Mouse (Mus musculus) megakaryocyte-erythroid progenitor cell, adult 5-6 weeks (primary cell): Measurements from ENCODE around the gene Gipc1. TPM values are rescaled to one million over a fixed set of nuclear protein-coding genes. Genes with fewer than 3 reads are reported as not detected.

Experiments used
- ATAC-seq: replicated peaks from 2 replicates; pipeline ENCODE4 v1.8.0; 2016; ENCODE audit warnings: mild to moderate bottlenecking, inconsistent platforms; ENCODE audit not compliant: severe bottlenecking, poor library complexity, low FRiP score, low TSS enrichment
- total RNA-seq, 2 experiments: library from RNA; stranded (forward) in 1 of 2; stranded (reverse) in 1 of 2; fragments of 200-1000, 215-1000 nt in 1 of 2; fragments of >200 nt in 1 of 2; fragmentation: Nextera tagmentation in 1 of 2; gene quantifications; 2 replicates each; pipeline ENCODE4 v1.2.3; 2014 to 2017

Gipc1 gene
- total RNA-seq, 2 experiments from 2014 or later, result 6.9 to 15.6 TPM

GRCm38 (mm10) chr8:83639649-83640048 is 12.8 kb upstream of the Gipc1 start:
- no peak for ATAC-seq

GRCm38 (mm10) chr8:83647511-83647910 is 5.0 kb upstream of the Gipc1 start:
- no peak for ATAC-seq

- ATAC-seq, result no peak
These were observed 4.4 kb upstream of the Gipc1 start for GRCm38 (mm10) chr8:83648031-83648430.

- ATAC-seq, result no peak
These were observed 2.8 kb upstream of the Gipc1 start for GRCm38 (mm10) chr8:83649699-83650098.

- no peak for ATAC-seq
These were observed 526 bp downstream of the Gipc1 start for GRCm38 (mm10) chr8:83652744-83653661.

GRCm38 (mm10) chr8:83653662-83654017 is 1.2 kb downstream of the Gipc1 start:
- no peak for ATAC-seq

- ATAC-seq, result no peak
These were observed 2.2 kb downstream of the Gipc1 start for GRCm38 (mm10) chr8:83654725-83655124.

- no peak for ATAC-seq
These were observed 3.6 kb downstream of the Gipc1 start for GRCm38 (mm10) chr8:83656043-83656442.

- peak; percentile 33; the same call in 1 of the 2 replicates for ATAC-seq
These were observed 4.2 kb downstream of the Gipc1 start for GRCm38 (mm10) chr8:83656484-83657246.

GRCm38 (mm10) chr8:83660545-83660944 is 8.1 kb downstream of the Gipc1 start:
- ATAC-seq, result no peak

- no peak for ATAC-seq
These were observed 8.7 kb downstream of the Gipc1 start for GRCm38 (mm10) chr8:83660995-83661680.

GRCm38 (mm10) chr8:83662421-83662826 is 9.9 kb downstream of the Gipc1 start:
- ATAC-seq, result peak; percentile 66

GRCm38 (mm10) chr8:83664096-83664495 is 11.6 kb downstream of the Gipc1 start:
- ATAC-seq, result no peak

GRCm38 (mm10) chr8:83664931-83665625 is 12.6 kb downstream of the Gipc1 start:
- ATAC-seq, result no peak

GRCm38 (mm10) chr8:83665969-83666865 is 13.7 kb downstream of the Gipc1 start, which contains the start of gene Ptger1:
Gene Ptger1, plus strand, starts transcription at chr8:83666678.
- no peak for ATAC-seq

- ATAC-seq, result no peak
These were observed 14.4 kb downstream of the Gipc1 start for GRCm38 (mm10) chr8:83666866-83667234.

GRCm38 (mm10) chr8:83667526-83667925 is 15.0 kb downstream of the Gipc1 start:
- ATAC-seq, result no peak
